Mouse (Mus musculus) bone marrow, adult 2 months (tissue): ENCODE data around the gene Hltf.

Source experiments
- CTCF ChIP-seq: fragments of 200-500 bp; IDR thresholded peaks from 2 replicates; pipeline ENCODE4 v1.5.1; 2011; ENCODE audit warnings: low read length, control low read depth; ENCODE audit not compliant: control insufficient read depth, insufficient read depth
- POLR2A ChIP-seq: fragments of 200-500 bp; IDR thresholded peaks from 2 replicates; pipeline ENCODE4 v1.6.1; 2011; ENCODE audit warnings: low read depth, mild to moderate bottlenecking, control low read depth, low read length, borderline replicate concordance; ENCODE audit not compliant: control insufficient read depth

DNA sequence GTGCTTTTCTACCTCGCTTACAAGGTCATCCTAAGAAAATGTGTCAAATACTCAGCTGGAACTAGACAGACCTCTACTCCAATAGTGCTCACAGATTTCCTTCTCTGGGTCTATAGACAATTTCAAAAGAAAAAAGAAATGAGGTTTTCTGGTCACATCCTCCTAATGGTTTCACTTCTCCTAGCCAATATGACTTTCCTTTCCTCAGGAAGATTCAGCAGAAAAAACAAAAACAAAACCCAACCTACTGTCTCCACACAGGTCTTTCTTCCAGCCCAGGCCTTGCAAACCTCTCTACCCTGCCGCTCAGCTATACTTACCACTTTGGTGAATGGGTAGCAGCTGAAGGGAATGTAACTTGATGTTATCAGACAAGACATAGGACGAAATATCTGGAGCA is 29.0 kb upstream of the Hltf start:
- TF ChIP-seq POLR2A = no peak
- no peak for TF ChIP-seq CTCF
